Mouse (Mus musculus) gastrocnemius, postnatal 36 days (tissue): ENCODE results near the gene Mrs2. TPM values are rescaled to one million over a fixed set of nuclear protein-coding genes. Genes with fewer than 3 reads are reported as not detected.
A peak's percentile ranks its signal among the peaks of the same experiment; 100 is the strongest.

Experiments used
- DNase-seq, 2 experiments: peaks; one replicate each; pipeline ENCODE4 v3.0.0; 2022
- intact Hi-C: fragments of 180-260 bp; cut with DNase I; formaldehyde crosslinking; loops from one replicate; pipeline ENCODE4 v1.15.1; 2025
- long read RNA-seq, 2 experiments: library from polyadenylated mRNA; stranded (forward); transcript quantifications; one replicate each; pipeline ENCODE4 v2.0.0; 2021
- total RNA-seq, 2 experiments: library from RNA; stranded (reverse); gene quantifications; 2 replicates each; pipeline ENCODE4 v1.2.3; 2021

The Mrs2 gene
- total RNA-seq: 10 to 100 TPM; 35.9 to 37.7 TPM
- long read RNA-seq, experiment 1, full-length matches to known transcripts: 9 of 24 reads
- long read RNA-seq, experiment 1, partial matches to known transcripts: 1 of 24 reads
- long read RNA-seq, experiment 1, other reads (novel, unspliced or antisense): 14 of 24 reads
- long read RNA-seq, experiment 2, full-length matches to known transcripts: 10 of 26 reads
- long read RNA-seq, experiment 2, partial matches to known transcripts: 2 of 26 reads
- long read RNA-seq, experiment 2, other reads (novel, unspliced or antisense): 14 of 26 reads

- peak; percentile 84 for DNase-seq
- intact Hi-C loops: loop anchor here (5.0 kb wide), 1 partner anchor 97 kb away; no protein-coding TSS in a partner anchor
Observed at GRCm38 (mm10) chr13:25019793-25020539, at the start of gene Mrs2. Gene Mrs2 (minus strand): TSS chr13:25020379.

DNA sequence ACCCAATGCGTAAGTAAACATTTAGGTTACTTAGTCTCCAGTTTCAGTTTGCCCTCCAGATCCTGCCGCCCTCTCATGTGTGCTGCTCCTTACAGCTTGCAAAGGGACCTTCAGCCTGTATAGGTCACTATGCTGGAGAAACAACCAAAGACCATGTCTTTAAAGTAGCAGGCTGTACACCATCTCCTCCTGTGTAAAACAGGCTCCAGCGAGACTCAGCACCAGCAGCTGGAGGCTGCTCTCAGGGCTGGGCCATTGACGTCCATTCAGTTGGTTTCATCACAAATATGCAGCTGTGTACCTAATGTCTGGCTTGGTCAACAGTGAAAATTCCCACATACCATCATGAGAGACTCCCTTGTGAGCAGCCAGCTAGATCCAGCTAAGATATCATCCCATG lies 49.6 kb upstream of the Mrs2 start:
- no peak for DNase-seq
- intact Hi-C loops: no loop called here

DNA sequence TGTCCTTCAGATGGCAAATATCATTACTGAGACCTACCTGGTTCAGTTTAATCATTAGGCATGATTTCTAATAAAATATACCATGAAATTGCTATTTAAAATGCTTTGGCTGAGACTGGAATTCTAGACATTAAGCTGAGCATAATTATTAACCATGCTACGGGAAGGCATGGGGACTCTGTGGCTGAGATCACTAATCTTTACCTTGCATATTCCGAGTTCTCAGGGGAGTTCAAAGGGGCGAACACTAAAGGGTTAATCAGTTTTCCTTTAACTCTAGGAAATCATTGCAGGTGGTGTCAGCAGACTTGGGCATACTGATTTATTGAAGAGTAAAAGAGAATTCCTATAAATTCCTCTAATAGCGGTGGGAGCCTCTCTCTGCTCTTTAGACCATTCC lies 47.0 kb upstream of the Mrs2 start:
- intact Hi-C loops: no loop called here

GRCm38 (mm10) chr13:25066659-25067058 lies 46.5 kb upstream of the Mrs2 start:
- intact Hi-C loops: no loop called here
- DNase-seq: no peak

More for the DNA sequence above, 47.0 kb upstream of the Mrs2 start:
- no peak for DNase-seq

GRCm38 (mm10) chr13:25055873-25056667 lies 35.9 kb upstream of the Mrs2 start, which contains the start of gene Dcdc2a:
Gene Dcdc2a (plus strand): TSS chr13:25056004.
- no peak for DNase-seq
- intact Hi-C loops: no loop called here

DNA sequence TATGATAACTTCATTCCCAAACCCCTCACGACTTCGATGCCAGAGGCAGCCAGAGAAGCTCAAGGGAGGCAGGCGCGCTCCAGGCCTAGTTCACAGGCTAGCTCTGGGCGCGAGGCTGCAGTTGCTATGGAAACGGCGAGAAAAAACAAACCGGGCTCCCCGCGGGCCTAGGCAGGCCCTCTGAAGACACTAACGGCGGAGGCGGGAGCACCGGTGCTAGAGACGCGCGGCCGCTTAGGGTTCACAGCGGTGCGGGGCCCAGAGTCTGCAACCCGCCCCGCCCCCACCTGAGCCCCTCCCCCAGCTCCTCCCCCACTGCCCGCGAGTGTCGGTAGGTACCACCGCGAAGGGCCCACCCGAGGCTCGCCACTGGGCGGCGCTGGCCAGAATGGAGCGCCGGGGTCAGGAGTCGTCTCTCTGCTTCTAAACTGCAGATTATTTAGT lies 35.0 kb upstream of the Mrs2 start:
- intact Hi-C loops: no loop called here
- peak in 1 of 2 experiments; percentile 8 for DNase-seq

DNA sequence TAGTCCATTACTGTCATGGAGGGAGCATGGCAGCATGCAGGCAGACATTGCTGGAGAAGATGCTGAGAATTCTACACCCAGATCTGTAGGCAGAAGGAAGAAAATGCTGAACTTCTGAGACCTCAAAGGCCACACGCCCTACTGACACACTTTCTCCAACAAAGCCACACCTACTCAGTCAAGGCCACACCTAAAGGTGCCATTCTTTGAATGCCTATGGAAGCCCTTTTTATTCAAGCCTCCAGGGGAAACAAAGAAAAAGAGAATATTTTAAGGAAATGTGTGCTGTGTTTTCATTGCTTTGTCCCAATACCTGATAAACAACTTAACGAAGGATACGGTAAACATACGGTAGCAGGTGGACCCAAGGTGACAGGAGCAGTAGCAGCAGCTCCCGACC lies 32.5 kb upstream of the Mrs2 start:
- intact Hi-C loops: no loop called here

GRCm38 (mm10) chr13:25039488-25039887 lies 19.3 kb upstream of the Mrs2 start:
- intact Hi-C loops: no loop called here
- DNase-seq: no peak

More for the DNA sequence above, 32.5 kb upstream of the Mrs2 start:
- DNase-seq: no peak

DNA sequence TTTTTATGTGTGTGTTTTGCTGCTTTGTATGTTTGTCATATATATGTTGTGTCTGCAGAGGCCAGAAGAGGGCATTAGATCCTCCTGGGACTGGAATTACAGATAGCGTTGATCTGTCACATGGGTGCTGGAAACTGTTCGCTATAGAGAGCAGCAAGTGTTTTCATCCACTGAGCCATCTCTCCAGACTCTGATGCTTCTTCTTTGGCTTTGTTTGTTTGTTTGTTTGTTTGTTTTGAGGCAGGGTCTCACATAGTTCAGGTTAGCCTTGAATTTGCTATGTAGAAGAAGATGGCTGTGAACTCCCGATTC lies 6.9 kb upstream of the Mrs2 start:
- intact Hi-C loops: no loop called here
- DNase-seq: no peak

DNA sequence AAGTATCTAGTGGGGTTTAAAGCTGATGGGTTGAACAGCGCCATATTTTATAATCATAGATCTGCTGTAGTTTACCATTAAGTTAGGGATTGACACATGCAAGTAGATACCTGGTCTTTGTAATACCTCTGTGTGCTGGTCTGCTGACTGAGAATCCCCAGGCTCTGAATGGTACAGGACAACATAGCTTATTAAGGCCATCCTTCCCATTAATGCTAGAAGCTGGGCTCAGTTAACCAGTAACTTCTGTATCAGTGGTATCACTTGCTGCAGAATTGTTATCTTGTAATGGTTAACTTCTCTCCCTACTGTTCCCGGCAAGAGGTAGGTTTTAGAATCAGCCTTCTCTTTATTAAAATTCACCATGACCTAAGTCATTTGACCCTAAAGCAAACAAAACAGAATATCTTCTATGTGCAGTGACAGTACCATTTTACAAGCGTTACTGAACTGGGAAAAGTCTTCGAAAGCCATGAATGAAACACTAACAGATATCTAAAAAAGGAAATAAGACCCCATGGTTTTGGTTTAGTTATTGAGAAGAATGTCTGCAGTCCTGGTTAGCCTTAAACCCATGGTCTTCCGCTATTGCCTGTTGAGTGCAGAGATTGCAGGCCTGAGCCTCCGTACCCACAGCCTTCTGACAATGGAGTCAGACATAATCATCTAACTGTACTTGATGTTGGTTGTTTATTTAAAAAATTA lies 6.4 kb upstream of the Mrs2 start:
- intact Hi-C loops: no loop called here

DNA sequence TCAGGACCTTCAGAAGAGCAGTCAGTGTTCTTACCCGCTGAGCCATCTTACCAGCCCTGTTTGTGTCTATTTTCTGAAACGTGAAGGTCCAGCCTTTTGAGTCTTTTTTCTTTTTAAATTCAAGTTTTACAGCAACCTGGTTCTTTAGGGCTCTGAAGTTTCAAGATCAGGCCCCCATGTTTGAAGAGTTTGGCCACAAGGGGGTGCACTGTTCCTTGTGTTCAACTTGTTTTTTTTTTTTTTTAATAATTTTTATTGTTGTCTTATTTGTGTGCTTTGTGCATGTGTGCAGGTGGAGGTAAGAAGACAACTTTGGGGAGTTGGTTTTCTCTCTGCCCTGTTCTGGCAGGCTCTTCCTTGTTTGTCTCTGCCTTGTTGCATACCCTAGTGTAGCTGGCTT lies 4.5 kb upstream of the Mrs2 start:
- intact Hi-C loops: loop anchor here (5.0 kb wide), 1 partner anchor 93 kb away; no protein-coding TSS in a partner anchor
- no peak for DNase-seq

More for the DNA sequence above, 6.4 kb upstream of the Mrs2 start:
- no peak for DNase-seq

GRCm38 (mm10) chr13:25023129-25023528 lies 3.0 kb upstream of the Mrs2 start:
- no peak for DNase-seq
- intact Hi-C loops: loop anchor here (5.0 kb wide), 1 partner anchor 94 kb away; no protein-coding TSS in a partner anchor

DNA sequence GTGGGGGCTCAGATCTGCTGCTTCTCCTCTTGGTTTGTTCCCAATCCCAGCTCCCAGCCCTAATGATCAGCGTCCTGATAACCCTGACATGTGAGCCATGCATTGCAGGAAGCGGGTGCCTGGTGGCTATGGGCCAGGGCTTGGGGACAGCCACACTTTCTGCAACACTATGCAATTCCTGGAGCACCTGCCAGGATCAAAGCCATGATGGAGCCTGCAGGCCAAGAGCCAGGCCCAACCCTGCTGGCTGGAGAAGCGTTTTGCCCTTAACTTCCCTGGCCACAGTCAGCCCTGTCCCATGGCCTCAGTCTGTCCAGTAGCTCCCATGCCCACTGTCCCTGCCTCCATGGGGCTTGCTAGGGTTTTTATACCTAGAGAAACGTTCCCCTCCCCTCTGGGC lies 2.2 kb upstream of the Mrs2 start:
- DNase-seq: no peak
- intact Hi-C loops: loop anchor here (5.0 kb wide), 1 partner anchor 95 kb away; no protein-coding TSS in a partner anchor

GRCm38 (mm10) chr13:25020540-25020892 lies 337 bp upstream of the Mrs2 start:
- DNase-seq: no peak
- intact Hi-C loops: loop anchor here (5.0 kb wide), 1 partner anchor 97 kb away; no protein-coding TSS in a partner anchor

DNA sequence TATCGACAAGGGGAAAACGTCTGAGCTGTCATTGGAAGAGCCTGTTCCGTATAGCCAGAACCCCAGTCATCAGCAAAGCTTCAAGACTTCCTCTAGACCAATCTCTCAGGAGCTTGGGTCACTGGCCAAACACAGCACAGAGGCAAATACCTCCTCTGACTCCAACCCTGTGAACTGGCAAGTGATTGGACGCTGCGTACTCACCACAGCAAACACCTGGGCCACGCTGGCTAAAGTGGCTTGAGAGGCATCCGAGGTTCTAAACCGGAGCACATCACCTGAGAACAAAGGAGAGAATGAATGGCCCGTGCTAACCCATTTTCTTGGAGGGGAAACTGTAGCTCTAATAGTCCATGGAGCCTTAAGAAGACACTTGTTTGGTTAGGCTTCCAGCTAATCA lies 1.9 kb downstream of the Mrs2 start:
- intact Hi-C loops: no loop called here

DNA sequence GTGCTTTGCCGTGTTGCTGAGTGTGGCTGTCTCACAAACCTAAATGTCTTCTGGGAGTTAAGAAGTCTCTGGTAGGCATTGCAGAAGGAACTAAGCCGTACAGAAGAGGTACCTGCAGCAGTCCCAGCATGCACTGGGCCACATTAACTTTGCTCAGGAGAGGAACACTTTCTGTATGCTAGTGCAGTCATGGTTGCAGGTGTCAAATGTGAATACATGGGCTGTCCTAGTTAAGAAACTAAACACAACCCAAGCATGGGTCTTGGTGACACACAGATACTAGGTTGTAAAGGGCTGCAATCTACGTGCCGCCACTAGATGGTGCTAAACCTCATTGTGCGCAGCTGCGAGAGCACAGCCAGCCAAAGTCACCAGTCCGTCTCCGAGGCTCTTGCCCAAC lies 13.1 kb downstream of the Mrs2 start:
- DNase-seq: peak in 1 of 2 experiments; percentile 29
- intact Hi-C loops: no loop called here

More for the DNA sequence above, 1.9 kb downstream of the Mrs2 start:
- DNase-seq: no peak

- intact Hi-C loops: no loop called here
- DNase-seq: no peak
Observed at GRCm38 (mm10) chr13:25002965-25003364, 17.2 kb downstream of the Mrs2 start.

DNA sequence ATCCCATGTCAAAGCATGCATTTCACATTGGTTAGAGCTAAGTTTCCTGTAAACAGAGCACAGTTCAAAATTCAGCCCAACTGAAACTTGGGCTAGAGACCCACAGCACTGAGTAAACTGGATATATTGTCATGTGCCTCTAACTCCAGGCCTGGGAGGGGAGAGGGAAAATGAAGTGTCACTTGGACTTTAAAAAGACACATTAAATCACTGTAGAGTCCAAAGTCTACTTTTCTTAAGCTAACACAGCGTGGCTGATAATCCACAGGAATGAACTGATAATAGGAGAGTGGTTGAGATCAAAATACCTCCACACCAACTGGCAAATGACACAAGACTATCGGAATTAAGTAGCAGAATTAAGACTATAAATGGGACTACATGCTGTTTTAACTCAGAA lies 20.6 kb downstream of the Mrs2 start:
- intact Hi-C loops: no loop called here

DNA sequence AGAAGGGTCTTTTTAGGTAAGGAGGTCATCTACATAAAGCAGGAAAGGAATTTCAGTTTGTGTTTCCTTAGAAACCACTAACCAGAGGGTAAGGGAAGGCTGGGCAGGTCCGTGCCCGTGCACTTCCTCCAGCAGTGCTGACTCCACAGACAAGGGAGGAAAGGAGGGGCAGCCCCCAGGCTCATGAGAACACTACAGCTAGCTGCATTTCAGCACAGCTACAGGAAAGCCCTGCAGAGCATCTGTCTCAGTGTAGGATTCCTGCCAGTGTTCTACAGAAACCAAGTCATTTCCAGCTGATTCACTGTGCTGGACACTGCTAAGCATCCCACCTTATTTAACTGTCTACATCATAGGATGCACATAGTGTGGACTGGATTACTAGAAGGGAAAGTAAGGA lies 27.0 kb downstream of the Mrs2 start:
- intact Hi-C loops: no loop called here
- no peak for DNase-seq

More for the DNA sequence above, 20.6 kb downstream of the Mrs2 start:
- DNase-seq: no peak

DNA sequence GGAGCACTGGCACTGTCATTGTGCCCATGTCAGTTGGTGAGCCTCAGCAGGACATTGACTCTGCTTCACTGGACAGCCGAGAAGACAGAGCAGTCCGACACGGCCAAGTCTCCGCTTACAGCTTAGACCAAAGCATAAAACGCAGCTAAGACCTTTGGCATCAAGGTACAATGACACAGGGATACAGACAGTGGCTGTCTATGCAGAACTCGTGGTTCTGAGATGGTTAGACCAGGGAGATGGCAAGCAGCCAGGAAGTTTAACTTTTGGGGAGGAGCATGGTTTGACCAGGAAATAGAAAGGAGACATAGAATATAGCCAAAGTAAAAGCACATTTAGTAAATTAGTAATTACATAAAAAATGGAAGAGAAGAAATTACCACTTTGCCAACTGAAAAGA lies 31.2 kb downstream of the Mrs2 start:
- intact Hi-C loops: loop anchor here (2.0 kb wide), 1 partner anchor 50 kb away; no protein-coding TSS in a partner anchor
- DNase-seq: no peak
